Mouse (Mus musculus) G1E (cell line): ENCODE measurements around the gene Spsb3.

Experiments used
- CTCF ChIP-seq: IDR thresholded peaks from 2 replicates; pipeline ENCODE4 v1.5.1; 2012; ENCODE audit warnings: low read depth, low read length, inconsistent platforms, mixed read lengths
- POLR2AphosphoS5 ChIP-seq: IDR thresholded peaks from 2 replicates; pipeline ENCODE4 v1.6.1; 2012; ENCODE audit warnings: low read depth, low read length, inconsistent platforms; ENCODE audit not compliant: insufficient replicate concordance
- TAL1 ChIP-seq: conservative IDR thresholded peaks from 2 replicates; pipeline ENCODE4 v1.6.1; 2012; ENCODE audit warnings: low read depth, low read length, inconsistent platforms, mixed read lengths

DNA sequence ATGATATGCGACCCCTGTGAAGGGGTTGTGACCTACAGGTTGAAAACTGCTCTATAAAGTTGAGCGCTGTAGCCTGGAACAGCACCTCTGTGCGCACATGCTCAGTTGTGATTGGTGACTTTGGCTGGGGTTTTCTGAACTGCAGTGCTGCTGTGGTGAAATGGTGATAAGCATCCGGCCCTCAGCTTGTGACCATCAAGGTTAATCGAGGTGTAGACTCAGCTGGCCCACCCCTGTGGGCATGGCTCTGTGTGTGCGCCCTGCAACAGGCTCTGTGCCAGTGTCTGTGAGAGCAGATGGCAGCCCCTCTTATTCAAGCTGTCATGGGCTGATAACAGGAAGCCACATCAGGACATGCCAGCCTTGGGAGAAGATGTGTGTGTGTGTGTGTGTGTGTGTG, 27.5 kb upstream of the Spsb3 start:
- TF ChIP-seq CTCF: no peak
- no peak for TF ChIP-seq POLR2AphosphoS5
- TF ChIP-seq TAL1: peak; percentile 62
